Mouse (Mus musculus): Measurements from ENCODE around the gene Vmn1r189. TPM values are rescaled to one million over a fixed set of nuclear protein-coding genes. Genes with fewer than 3 reads are reported as not detected.

Gene Vmn1r189
- polyA plus RNA-seq, 1 experiment: not detected

DNA sequence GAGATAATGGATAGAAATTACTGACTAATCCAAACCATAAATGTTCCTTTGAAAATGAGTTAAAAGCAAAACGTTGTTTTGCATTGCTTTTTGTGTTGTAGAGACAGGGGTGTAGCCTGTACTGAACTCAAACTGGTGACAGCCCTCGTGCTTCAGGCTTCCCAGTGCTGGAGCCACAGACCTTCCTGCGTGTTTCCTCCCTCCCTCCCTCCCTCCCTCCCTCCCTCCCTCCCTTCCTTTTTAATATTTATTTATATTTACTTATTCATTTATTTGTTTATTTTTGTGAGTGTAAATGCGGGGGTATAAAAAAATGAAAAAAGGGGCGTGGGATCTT is 54.1 kb downstream of the Vmn1r189 start:
- TF ChIP-seq FOSL1 (IDR thresholded peaks at IDR 0.05; ENCODE audit: insufficient read depth, low read length, poor library complexity, severe bottlenecking): no peak
- no peak for TF ChIP-seq MAX (IDR thresholded peaks at IDR 0.05)
- H3ac ChIP-seq (ENCODE audit: control insufficient read depth, insufficient read length, low read depth): no peak overlapping the region

DNA sequence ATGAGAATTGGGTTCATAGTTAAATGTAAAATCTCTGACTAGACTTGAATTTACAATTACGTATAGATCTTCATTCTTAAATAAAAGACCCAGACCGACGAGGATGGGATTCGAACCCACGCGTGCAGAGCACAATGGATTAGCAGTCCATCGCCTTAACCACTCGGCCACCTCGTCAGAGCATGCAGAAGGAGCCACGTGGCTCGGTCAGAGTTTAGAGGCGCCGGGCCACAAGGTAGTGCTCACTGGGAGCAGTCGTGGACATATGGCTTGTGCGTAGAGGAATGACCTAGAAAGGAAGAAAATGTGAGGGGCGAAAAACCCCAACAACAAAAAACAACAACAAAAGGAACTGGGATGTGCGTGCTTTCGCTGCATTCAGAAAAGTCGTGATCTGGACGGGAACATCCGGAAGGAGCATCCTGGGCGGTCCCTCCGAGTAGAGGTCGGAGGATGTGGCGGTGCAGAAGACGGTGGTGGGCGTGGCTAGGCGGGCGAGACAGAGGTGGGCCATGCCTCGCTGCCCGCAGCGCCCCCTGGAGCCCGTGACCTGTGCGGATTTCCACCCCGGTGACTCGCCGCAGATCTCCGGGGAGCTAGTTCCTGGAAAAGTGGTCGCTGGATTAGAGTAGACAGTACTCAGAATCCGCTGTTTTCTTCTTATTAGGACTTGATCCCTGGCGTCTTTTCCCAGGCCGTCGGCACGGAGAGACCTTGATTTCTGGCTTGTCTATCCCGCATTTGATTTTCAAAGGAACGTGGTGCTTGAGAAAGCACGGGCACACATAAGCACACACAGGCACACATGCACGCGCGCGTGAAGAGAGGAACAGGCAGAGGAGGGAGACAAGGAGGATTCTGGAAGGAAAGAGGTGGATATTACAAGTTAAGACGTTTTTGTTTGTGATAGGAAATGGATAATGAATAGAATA is 54.8 kb downstream of the Vmn1r189 start:
- no peaks in the 10 kb centered on the region for H3K36me3 ChIP-seq (ENCODE audit: control insufficient read depth, insufficient read depth)
- no peaks in the 10 kb centered on the region for H3K27me3 ChIP-seq (ENCODE audit: control insufficient read depth, insufficient read depth, insufficient read length)
- no peaks in the 10 kb centered on the region for H3K79me3 ChIP-seq (ENCODE audit: low read depth)
- H3ac ChIP-seq (ENCODE audit: control insufficient read depth, insufficient read length, low read depth): peak overlapping the region; percentile 75
- no peak for TF ChIP-seq USF1 (IDR thresholded peaks at IDR 0.05; ENCODE audit: low read depth)
- TF ChIP-seq MYOD1 (IDR thresholded peaks at IDR 0.05; ENCODE audit: control insufficient read depth, insufficient read length, low read depth): no peak
- TF ChIP-seq FOSL1 (IDR thresholded peaks at IDR 0.05; ENCODE audit: insufficient read depth, low read length, poor library complexity, severe bottlenecking): no peak
- peak; percentile 79 for TF ChIP-seq MAX (IDR thresholded peaks at IDR 0.05)
- peak; percentile 91 for TF ChIP-seq CTCF (IDR thresholded peaks at IDR 0.05; ENCODE audit: control insufficient read depth, insufficient read depth, insufficient read length)
- TF ChIP-seq MYOG (IDR thresholded peaks at IDR 0.05; ENCODE audit: control insufficient read depth, extremely low read depth, insufficient read length): no peak
- peak overlapping the region; percentile 34 for H3K4me3 ChIP-seq (ENCODE audit: insufficient read depth, poor library complexity, severe bottlenecking)
- no peaks in the 10 kb centered on the region for H3K79me2 ChIP-seq (ENCODE audit: control insufficient read depth, insufficient read depth)

More for the DNA sequence above, 54.1 kb downstream of the Vmn1r189 start:
- H3K36me3 ChIP-seq (ENCODE audit: control insufficient read depth, insufficient read depth): no peaks in the 10 kb centered on the region
- no peaks in the 10 kb centered on the region for H3K79me2 ChIP-seq (ENCODE audit: control insufficient read depth, insufficient read depth)
- H3K27me3 ChIP-seq (ENCODE audit: control insufficient read depth, insufficient read depth, insufficient read length): no peaks in the 10 kb centered on the region
- H3K79me3 ChIP-seq (ENCODE audit: low read depth): no peaks in the 10 kb centered on the region
- H3K4me3 ChIP-seq (ENCODE audit: insufficient read depth, poor library complexity, severe bottlenecking): peak overlapping the region; percentile 24

Small RNA genes within 50 kb of the gene (microRNA-seq; reads per million reads assigned to microRNA genes)
- gene Gm26300 (ENCODE audit: borderline microRNAs expressed): not detected

Other genes with a start within 250 kb of the Vmn1r189 start
- gene Zfp184, start 160.7 kb downstream of the Vmn1r189 start, polyA plus RNA-seq (2012; fragmentation: generic; extraction: Trizol): 1.4 TPM
- not detected for gene Pom121l2, start 124.6 kb downstream of the Vmn1r189 start, polyA plus RNA-seq (2012; fragmentation: generic; extraction: Trizol)
- gene Prss16, start 96.1 kb downstream of the Vmn1r189 start, polyA plus RNA-seq (2012; fragmentation: generic; extraction: Trizol): 1.1 TPM
- 9.5 TPM for gene Hist1h2ah, start 70.3 kb downstream of the Vmn1r189 start, polyA plus RNA-seq (2012; fragmentation: generic; extraction: Trizol)
- 12.8 TPM for gene Hist1h2bk, start 70.0 kb downstream of the Vmn1r189 start, polyA plus RNA-seq (2012; fragmentation: generic; extraction: Trizol)
- gene Hist1h4i, start 64.5 kb downstream of the Vmn1r189 start, polyA plus RNA-seq (2012; fragmentation: generic; extraction: Trizol): 31.8 TPM
- 9.8 TPM for gene Hist1h2ag, start 62.9 kb downstream of the Vmn1r189 start, polyA plus RNA-seq (2012; fragmentation: generic; extraction: Trizol)
- gene Hist1h2bj, start 62.6 kb downstream of the Vmn1r189 start, polyA plus RNA-seq (2012; fragmentation: generic; extraction: Trizol): 6.8 TPM
- gene Vmn1r188, start 21.4 kb downstream of the Vmn1r189 start, polyA plus RNA-seq (2012; fragmentation: generic; extraction: Trizol): not detected
- not detected for gene Vmn1r191, start 78.1 kb upstream of the Vmn1r189 start, polyA plus RNA-seq (2012; fragmentation: generic; extraction: Trizol)
- gene Vmn1r192, start 85.3 kb upstream of the Vmn1r189 start, polyA plus RNA-seq (2012; fragmentation: generic; extraction: Trizol): not detected
- not detected for gene Vmn1r193, start 117.3 kb upstream of the Vmn1r189 start, polyA plus RNA-seq (2012; fragmentation: generic; extraction: Trizol)
- not detected for gene Vmn1r194, start 138.4 kb upstream of the Vmn1r189 start, polyA plus RNA-seq (2012; fragmentation: generic; extraction: Trizol)
- not detected for gene Vmn1r195, start 164.7 kb upstream of the Vmn1r189 start, polyA plus RNA-seq (2012; fragmentation: generic; extraction: Trizol)
- not detected for gene Vmn1r196, start 184.1 kb upstream of the Vmn1r189 start, polyA plus RNA-seq (2012; fragmentation: generic; extraction: Trizol)
- gene Vmn1r197, start 218.8 kb upstream of the Vmn1r189 start, polyA plus RNA-seq (2012; fragmentation: generic; extraction: Trizol): not detected
- gene Vmn1r198, start 244.5 kb upstream of the Vmn1r189 start, polyA plus RNA-seq (2012; fragmentation: generic; extraction: Trizol): not detected